Mouse (Mus musculus) spleen, adult 2 months (tissue): Measurements from ENCODE around the gene Rab31.

Experiments used
- CTCF ChIP-seq: fragments of 200-500 bp; IDR thresholded peaks from 2 replicates; pipeline ENCODE4 v1.5.1; 2011; ENCODE audit warnings: mild to moderate bottlenecking, inconsistent platforms; ENCODE audit not compliant: insufficient read depth, insufficient read length, insufficient replicate concordance; ENCODE audit errors: extremely low read depth
- POLR2A ChIP-seq: fragments of 200-500 bp; IDR thresholded peaks from 2 replicates; pipeline ENCODE4 v1.6.1; 2011; ENCODE audit warnings: low read depth, low read length, inconsistent platforms

GRCm38 (mm10) chr17:65793307-65793930, 20.9 kb upstream of the Rab31 start:
- TF ChIP-seq CTCF = no peak
- no peak for TF ChIP-seq POLR2A
